Mouse (Mus musculus): ENCODE data around the gene Tmem248. TPM values are rescaled to one million over a fixed set of nuclear protein-coding genes. Genes with fewer than 3 reads are reported as not detected.

Tmem248 gene
- polyA plus RNA-seq, 1 experiment from 2014 or later: 31.0 TPM

- ATAC-seq (ENCODE audit: insufficient number of reproducible peaks, insufficient read depth, low FRiP score, low read depth): no peak
- H3K9me3 ChIP-seq (ENCODE audit: control insufficient read depth, low read length): no peaks in the 10 kb centered on the region
- peaks cover 0 to 15% of the 10 kb centered on the region in 2 experiments; a peak in 2 of 4 replicates for H3K4me1 ChIP-seq (ENCODE audit: control insufficient read depth in 2 of 2, insufficient read depth in 2 of 2, low read length in 2 of 2)
- H3K27me3 ChIP-seq (ENCODE audit: control insufficient read depth, insufficient read depth, low read length): no peaks in the 10 kb centered on the region
- peak overlapping the region; percentile 89 for H3K9ac ChIP-seq (ENCODE audit: low read length)
- H3K4me2 ChIP-seq (ENCODE audit: low read length): peak overlapping the region; percentile 77
- H3K36me3 ChIP-seq (ENCODE audit: control insufficient read depth, insufficient read depth, low read length): peaks cover 23% of the 10 kb centered on the region
- peak overlapping the region; percentile 71 to 94; a peak in 3 of 4 replicates for H3K27ac ChIP-seq (replicated peaks in 1 of 2; ENCODE audit: control insufficient read depth in 1 of 2, insufficient read depth in 1 of 2, low read depth in 2 of 2, low read length in 2 of 2)
- H3K4me3 ChIP-seq (ENCODE audit: control insufficient read depth in 1 of 2, insufficient read depth in 1 of 2, low read depth in 1 of 2, low read length in 2 of 2): peak overlapping the region; percentile 76 to 97
- 7% methylated on average over 8 of the region's 8 CpGs for WGBS
Measured at GRCm38 (mm10) chr5:130257303-130257702, 40.4 kb downstream of the Tmem248 start.

- no peaks in the 10 kb centered on the region for H3K27me3 ChIP-seq (ENCODE audit: control insufficient read depth, insufficient read depth, low read length)
- no peaks in the 10 kb centered on the region for H3K9me3 ChIP-seq (ENCODE audit: control insufficient read depth, low read length)
- no peak overlapping the region for H3K9ac ChIP-seq (ENCODE audit: low read length)
- no peaks in the 10 kb centered on the region for H3K4me1 ChIP-seq (ENCODE audit: control insufficient read depth in 2 of 2, insufficient read depth in 2 of 2, low read length in 2 of 2)
- H3K27ac ChIP-seq (replicated peaks in 1 of 2; ENCODE audit: control insufficient read depth in 1 of 2, insufficient read depth in 1 of 2, low read depth in 2 of 2, low read length in 2 of 2): no peak overlapping the region
- H3K4me2 ChIP-seq (ENCODE audit: low read length): no peak overlapping the region
- no peak overlapping the region for H3K4me3 ChIP-seq (ENCODE audit: control insufficient read depth in 1 of 2, insufficient read depth in 1 of 2, low read depth in 1 of 2, low read length in 2 of 2)
- 74% methylated on average over 11 of the region's 11 CpGs for WGBS
- peaks cover 52% of the 10 kb centered on the region for H3K36me3 ChIP-seq (ENCODE audit: control insufficient read depth, insufficient read depth, low read length)
- ATAC-seq (ENCODE audit: insufficient number of reproducible peaks, insufficient read depth, low FRiP score, low read depth): no peak
Measured at GRCm38 (mm10) chr5:130263454-130263853, 46.6 kb downstream of the Tmem248 start.

- Histone ChIP-seq H3K4me1 (ENCODE audit: control insufficient read depth in 2 of 2, insufficient read depth in 2 of 2, low read length in 2 of 2) (no peaks in the 10 kb centered on the region), H3K4me2 (ENCODE audit: low read length) (no peak overlapping the region), H3K9me3 (ENCODE audit: control insufficient read depth, low read length) (no peaks in the 10 kb centered on the region), H3K4me3 (ENCODE audit: control insufficient read depth in 1 of 2, insufficient read depth in 1 of 2, low read depth in 1 of 2, low read length in 2 of 2) (no peak overlapping the region), H3K9ac (ENCODE audit: low read length) (no peak overlapping the region), H3K27me3 (ENCODE audit: control insufficient read depth, insufficient read depth, low read length) (no peaks in the 10 kb centered on the region), H3K36me3 (ENCODE audit: control insufficient read depth, insufficient read depth, low read length) (peaks cover 60% of the 10 kb centered on the region), H3K27ac (replicated peaks in 1 of 2; ENCODE audit: control insufficient read depth in 1 of 2, insufficient read depth in 1 of 2, low read depth in 2 of 2, low read length in 2 of 2) (no peak overlapping the region)
- 91% methylated on average over 6 of the region's 6 CpGs for WGBS
- no peak for ATAC-seq (ENCODE audit: insufficient number of reproducible peaks, insufficient read depth, low FRiP score, low read depth)
Measured at GRCm38 (mm10) chr5:130264433-130265005, 47.6 kb downstream of the Tmem248 start.

- H3K9ac ChIP-seq (ENCODE audit: low read length): no peak overlapping the region
- ATAC-seq (ENCODE audit: insufficient number of reproducible peaks, insufficient read depth, low FRiP score, low read depth): no peak
- no peak overlapping the region for H3K4me3 ChIP-seq (ENCODE audit: control insufficient read depth in 1 of 2, insufficient read depth in 1 of 2, low read depth in 1 of 2, low read length in 2 of 2)
- H3K4me1 ChIP-seq (ENCODE audit: control insufficient read depth in 2 of 2, insufficient read depth in 2 of 2, low read length in 2 of 2): no peaks in the 10 kb centered on the region
- 83% methylated on average over 7 of the region's 7 CpGs for WGBS
- no peak overlapping the region for H3K4me2 ChIP-seq (ENCODE audit: low read length)
- H3K27me3 ChIP-seq (ENCODE audit: control insufficient read depth, insufficient read depth, low read length): no peaks in the 10 kb centered on the region
- H3K27ac ChIP-seq (replicated peaks in 1 of 2; ENCODE audit: control insufficient read depth in 1 of 2, insufficient read depth in 1 of 2, low read depth in 2 of 2, low read length in 2 of 2): no peak overlapping the region
- peaks cover 72% of the 10 kb centered on the region for H3K36me3 ChIP-seq (ENCODE audit: control insufficient read depth, insufficient read depth, low read length)
- no peaks in the 10 kb centered on the region for H3K9me3 ChIP-seq (ENCODE audit: control insufficient read depth, low read length)
Measured at GRCm38 (mm10) chr5:130266651-130267050, 49.8 kb downstream of the Tmem248 start.

GRCm38 (mm10) chr5:130267316-130267715 lies 50.4 kb downstream of the Tmem248 start:
- ATAC-seq (ENCODE audit: insufficient number of reproducible peaks, insufficient read depth, low FRiP score, low read depth): no peak
- WGBS: 96% methylated on average over 1 of the region's 1 CpGs
- Histone ChIP-seq H3K9ac (ENCODE audit: low read length) (no peak overlapping the region), H3K4me3 (ENCODE audit: control insufficient read depth in 1 of 2, insufficient read depth in 1 of 2, low read depth in 1 of 2, low read length in 2 of 2) (no peak overlapping the region), H3K4me1 (ENCODE audit: control insufficient read depth in 2 of 2, insufficient read depth in 2 of 2, low read length in 2 of 2) (no peaks in the 10 kb centered on the region), H3K27ac (replicated peaks in 1 of 2; ENCODE audit: control insufficient read depth in 1 of 2, insufficient read depth in 1 of 2, low read depth in 2 of 2, low read length in 2 of 2) (no peak overlapping the region), H3K36me3 (ENCODE audit: control insufficient read depth, insufficient read depth, low read length) (peaks cover 76% of the 10 kb centered on the region), H3K4me2 (ENCODE audit: low read length) (no peak overlapping the region), H3K9me3 (ENCODE audit: control insufficient read depth, low read length) (no peaks in the 10 kb centered on the region), H3K27me3 (ENCODE audit: control insufficient read depth, insufficient read depth, low read length) (no peaks in the 10 kb centered on the region)

GRCm38 (mm10) chr5:130268976-130269375 lies 52.1 kb downstream of the Tmem248 start:
- Histone ChIP-seq H3K4me1 (ENCODE audit: control insufficient read depth in 2 of 2, insufficient read depth in 2 of 2, low read length in 2 of 2) (no peaks in the 10 kb centered on the region), H3K4me2 (ENCODE audit: low read length) (no peak overlapping the region), H3K4me3 (ENCODE audit: control insufficient read depth in 1 of 2, insufficient read depth in 1 of 2, low read depth in 1 of 2, low read length in 2 of 2) (no peak overlapping the region), H3K9me3 (ENCODE audit: control insufficient read depth, low read length) (no peaks in the 10 kb centered on the region), H3K36me3 (ENCODE audit: control insufficient read depth, insufficient read depth, low read length) (peaks cover 74% of the 10 kb centered on the region), H3K9ac (ENCODE audit: low read length) (no peak overlapping the region), H3K27ac (replicated peaks in 1 of 2; ENCODE audit: control insufficient read depth in 1 of 2, insufficient read depth in 1 of 2, low read depth in 2 of 2, low read length in 2 of 2) (no peak overlapping the region), H3K27me3 (ENCODE audit: control insufficient read depth, insufficient read depth, low read length) (no peaks in the 10 kb centered on the region)
- ATAC-seq (ENCODE audit: insufficient number of reproducible peaks, insufficient read depth, low FRiP score, low read depth): no peak
- 78% methylated on average over 11 of the region's 11 CpGs for WGBS

- no peak overlapping the region for H3K4me2 ChIP-seq (ENCODE audit: low read length)
- H3K9me3 ChIP-seq (ENCODE audit: control insufficient read depth, low read length): no peaks in the 10 kb centered on the region
- peaks cover 71% of the 10 kb centered on the region for H3K36me3 ChIP-seq (ENCODE audit: control insufficient read depth, insufficient read depth, low read length)
- ATAC-seq (ENCODE audit: insufficient number of reproducible peaks, insufficient read depth, low FRiP score, low read depth): no peak
- no peak overlapping the region for H3K4me3 ChIP-seq (ENCODE audit: control insufficient read depth in 1 of 2, insufficient read depth in 1 of 2, low read depth in 1 of 2, low read length in 2 of 2)
- no peak overlapping the region for H3K9ac ChIP-seq (ENCODE audit: low read length)
- H3K27ac ChIP-seq (replicated peaks in 1 of 2; ENCODE audit: control insufficient read depth in 1 of 2, insufficient read depth in 1 of 2, low read depth in 2 of 2, low read length in 2 of 2): no peak overlapping the region
- H3K27me3 ChIP-seq (ENCODE audit: control insufficient read depth, insufficient read depth, low read length): no peaks in the 10 kb centered on the region
- H3K4me1 ChIP-seq (ENCODE audit: control insufficient read depth in 2 of 2, insufficient read depth in 2 of 2, low read length in 2 of 2): no peaks in the 10 kb centered on the region
- whole genome bisulfite sequencing: 91% methylated on average over 1 of the region's 1 CpGs
Measured at GRCm38 (mm10) chr5:130272344-130272743, 55.5 kb downstream of the Tmem248 start.

GRCm38 (mm10) chr5:130273046-130273445 lies 56.2 kb downstream of the Tmem248 start:
- Histone ChIP-seq H3K36me3 (ENCODE audit: control insufficient read depth, insufficient read depth, low read length) (peaks cover 71% of the 10 kb centered on the region), H3K9me3 (ENCODE audit: control insufficient read depth, low read length) (no peaks in the 10 kb centered on the region), H3K9ac (ENCODE audit: low read length) (no peak overlapping the region), H3K4me1 (ENCODE audit: control insufficient read depth in 2 of 2, insufficient read depth in 2 of 2, low read length in 2 of 2) (no peaks in the 10 kb centered on the region), H3K27me3 (ENCODE audit: control insufficient read depth, insufficient read depth, low read length) (no peaks in the 10 kb centered on the region), H3K4me2 (ENCODE audit: low read length) (no peak overlapping the region), H3K27ac (replicated peaks in 1 of 2; ENCODE audit: control insufficient read depth in 1 of 2, insufficient read depth in 1 of 2, low read depth in 2 of 2, low read length in 2 of 2) (no peak overlapping the region), H3K4me3 (ENCODE audit: control insufficient read depth in 1 of 2, insufficient read depth in 1 of 2, low read depth in 1 of 2, low read length in 2 of 2) (no peak overlapping the region)
- WGBS: 89% methylated on average over 6 of the region's 6 CpGs
- ATAC-seq (ENCODE audit: insufficient number of reproducible peaks, insufficient read depth, low FRiP score, low read depth): no peak; the same call in 1 of the 2 replicates

Measured in heart, embryonic 14.5 days (tissue).